Comparison of ENCODE assay signal across 8 mouse cellular contexts in genomic region chr17:31433978-31434797, GRCm38 (mm10). TPM values are rescaled to one million over a fixed set of nuclear protein-coding genes. Genes with fewer than 3 reads are reported as not detected.
DNase-seq lines count a peak whose midpoint lies in the region; ATAC-seq lines count a peak whose summit lies in the region.
"Had no signal": no experiment of that assay in that cellular context is flagged by ENCODE, and none has a peak within 500 bp of the region (broad histone marks: within the 10 kb centered on the region; RNA-seq: fewer than 3 reads in every experiment).

No protein-coding gene starts in this region.

- H3K27ac ChIP-seq in forebrain, embryonic 10.5 days = peak overlapping the region; percentile 65
- peak overlapping the region; percentile 13; the same call in 1 of the 2 replicates for H3K27ac ChIP-seq in hindbrain, embryonic 11.5 days (ENCODE audit: low read depth, low read length)
- 0 out of 2 replicates have a peak overlapping the region, but pooled peaks have one; percentile 23 for H3K27ac ChIP-seq in limb, embryonic 11.5 days (replicated peaks; ENCODE audit: low read depth, low read length)
- peak overlapping the region; percentile 70 for H3K27ac ChIP-seq in neural tube, embryonic 13.5 days (replicated peaks)
- H3K27ac ChIP-seq: liver, embryonic 15.5 days had no signal

- peaks cover 31% of the 10 kb centered on the region for H3K27me3 ChIP-seq in forebrain, embryonic 10.5 days (ENCODE audit: poor library complexity, severe bottlenecking)
- H3K27me3 ChIP-seq in hindbrain, embryonic 11.5 days (ENCODE audit: control insufficient read depth, insufficient read depth, low read length) = no peaks in the 10 kb centered on the region; the same call in 1 of the 2 replicates
- H3K27me3 ChIP-seq in limb, embryonic 11.5 days (ENCODE audit: control insufficient read depth, insufficient read depth, low read length) = no peaks in the 10 kb centered on the region
- H3K27me3 ChIP-seq in neural tube, embryonic 13.5 days = no peaks in the 10 kb centered on the region

- peaks cover 41% of the 10 kb centered on the region for H3K4me1 ChIP-seq in forebrain, embryonic 10.5 days
- peaks cover 10% of the 10 kb centered on the region for H3K4me1 ChIP-seq in hindbrain, embryonic 11.5 days (replicated peaks; ENCODE audit: control insufficient read depth, insufficient read depth, low read length)
- H3K4me1 ChIP-seq in limb, embryonic 11.5 days (ENCODE audit: control insufficient read depth, insufficient read depth, low read length) = peaks cover 34% of the 10 kb centered on the region
- H3K4me1 ChIP-seq in neural tube, embryonic 13.5 days (replicated peaks) = peaks cover 41% of the 10 kb centered on the region
- H3K4me1 ChIP-seq: liver, embryonic 15.5 days had no signal

- H3K36me3 ChIP-seq in forebrain, embryonic 10.5 days (replicated peaks) = peaks cover 15% of the 10 kb centered on the region
- H3K36me3 ChIP-seq in hindbrain, embryonic 11.5 days (ENCODE audit: control insufficient read depth, insufficient read depth, low read length) = 0 out of 2 replicates have a peak, but pooled peaks cover 3% of the 10 kb centered on the region
- peaks cover 3% of the 10 kb centered on the region; the same call in 1 of the 2 replicates for H3K36me3 ChIP-seq in limb, embryonic 11.5 days (ENCODE audit: control insufficient read depth, insufficient read depth, low read length)
- H3K36me3 ChIP-seq in neural tube, embryonic 13.5 days = peaks cover 16% of the 10 kb centered on the region
- H3K36me3 ChIP-seq: liver, embryonic 15.5 days had no signal

- peaks cover 6% of the 10 kb centered on the region for H3K9me3 ChIP-seq in forebrain, embryonic 10.5 days
- H3K9me3 ChIP-seq in hindbrain, embryonic 11.5 days (ENCODE audit: control insufficient read depth, low read length) = peaks cover 4% of the 10 kb centered on the region; the same call in 1 of the 2 replicates
- H3K9me3 ChIP-seq in limb, embryonic 11.5 days (ENCODE audit: control insufficient read depth, low read length) = peaks cover 3% of the 10 kb centered on the region; the same call in 1 of the 2 replicates
- 0 out of 2 replicates have a peak, but pooled peaks cover 5% of the 10 kb centered on the region for H3K9me3 ChIP-seq in neural tube, embryonic 13.5 days
- H3K9me3 ChIP-seq: liver, embryonic 15.5 days had no signal

- 0 out of 2 replicates have a peak overlapping the region, but pooled peaks have one; percentile 25 for H3K9ac ChIP-seq in hindbrain, embryonic 11.5 days (ENCODE audit: low read depth, low read length)
- H3K9ac ChIP-seq in limb, embryonic 11.5 days (ENCODE audit: low read length) = 0 out of 2 replicates have a peak overlapping the region, but pooled peaks have one; percentile 14
- peak overlapping the region; percentile 58 for H3K9ac ChIP-seq in neural tube, embryonic 13.5 days
- H3K9ac ChIP-seq: liver, embryonic 15.5 days had no signal

- ATAC-seq in hindbrain, embryonic 11.5 days (ENCODE audit: low FRiP score) = no peak
- ATAC-seq in limb, embryonic 11.5 days (ENCODE audit: insufficient number of reproducible peaks, low FRiP score, low TSS enrichment, low read depth) = no peak
- no peak for ATAC-seq in neural tube, embryonic 13.5 days (ENCODE audit: low read depth)

- peak overlapping the region; percentile 0; the same call in 1 of the 2 replicates for H3K4me2 ChIP-seq in hindbrain, embryonic 11.5 days (replicated peaks; ENCODE audit: low read depth, low read length)
- peak overlapping the region; percentile 35 for H3K4me2 ChIP-seq in limb, embryonic 11.5 days (ENCODE audit: low read depth, severe bottlenecking)
- peak overlapping the region; percentile 28 for H3K4me2 ChIP-seq in neural tube, embryonic 13.5 days
- H3K4me2 ChIP-seq: liver, embryonic 15.5 days had no signal

- DNase-seq in forebrain, embryonic 10.5 days (ENCODE audit: extremely low spot score, low spot score) = no peak
- peak; percentile 37 for DNase-seq in hindbrain, embryonic 11.5 days (ENCODE audit: low spot score)
- no peak for DNase-seq in limb, embryonic 11.5 days (ENCODE audit: low spot score)
- no peak for DNase-seq in adrenal gland, postnatal 10 days
- no peak for DNase-seq in left cerebral cortex, adult 18-20 months (ENCODE audit: low spot score in 2 of 2)
- DNase-seq in adrenal gland, postnatal 14 days = no peak

- 13% methylated on average over 16 of the region's 16 CpGs for WGBS in forebrain, embryonic 10.5 days
- WGBS in hindbrain, embryonic 11.5 days = 11% methylated on average over 16 of the region's 16 CpGs
- 8% methylated on average over 16 of the region's 16 CpGs for WGBS in limb, embryonic 11.5 days
- WGBS in neural tube, embryonic 13.5 days = 8% methylated on average over 16 of the region's 16 CpGs

- peak overlapping the region; percentile 23; the same call in 1 of the 2 replicates for H3K4me3 ChIP-seq in forebrain, embryonic 10.5 days
- H3K4me3 ChIP-seq in hindbrain, embryonic 11.5 days (ENCODE audit: low read depth, low read length) = no peak overlapping the region
- no peak overlapping the region; the same call in 1 of the 2 replicates for H3K4me3 ChIP-seq in limb, embryonic 11.5 days (ENCODE audit: low read depth, low read length)
- no peak overlapping the region for H3K4me3 ChIP-seq in neural tube, embryonic 13.5 days
- H3K4me3 ChIP-seq: liver, embryonic 15.5 days had no signal

RNA-seq across cellular contexts. Expression of gene Pde9a, which starts 48.2 kb away (rescaled TPM):
- 16.6 and 16.8 TPM in 2 replicates for polyA plus RNA-seq in forebrain, embryonic 10.5 days (2016; fragmentation: Nextera tagmentation; extraction: Ambion mirVana)
- polyA plus RNA-seq in hindbrain, embryonic 11.5 days (2014; fragmentation: Nextera tagmentation; extraction: Ambion mirVana) = 27.9 and 29.0 TPM in 2 replicates
- 30.0 and 31.2 TPM in 2 replicates for polyA plus RNA-seq in limb, embryonic 11.5 days (2014; fragmentation: Nextera tagmentation; extraction: Ambion mirVana)
- 34.7 and 35.1 TPM in 2 replicates for polyA plus RNA-seq in neural tube, embryonic 13.5 days (2015; fragmentation: Nextera tagmentation; extraction: Ambion mirVana)
- 10 to 100 TPM in 1 of 2 experiments, 1 to 10 TPM in 1; 7.9 to 12.7 TPM for total RNA-seq in adrenal gland, postnatal 10 days (2021)
- total RNA-seq in left cerebral cortex, adult 18-20 months (2021) = 10 to 100 TPM; 21.2 to 22.4 TPM
- total RNA-seq in adrenal gland, postnatal 14 days (2021) = 5.2 and 8.5 TPM in 2 replicates

Comparison
In these comparisons a context has a peak if more than half of its experiments do, and no peak if none do; other contexts are left out.
1. H3K27ac ChIP-seq: peak in every context shown above with its lines; median percentile 70 in neural tube, embryonic 13.5 days; 65 in forebrain, embryonic 10.5 days; 23 in limb, embryonic 11.5 days; 13 in hindbrain, embryonic 11.5 days.